Mouse (Mus musculus) olfactory bulb, adult 2 months (tissue): Measurements from ENCODE around the gene Gsc.

Experiments
- CTCF ChIP-seq: fragments of 200-500 bp; IDR thresholded peaks from 2 replicates; pipeline ENCODE4 v1.5.1; 2012; ENCODE audit warnings: low read depth, mild to moderate bottlenecking, low read length, moderate library complexity; ENCODE audit not compliant: insufficient read depth
- POLR2A ChIP-seq: fragments of 200-500 bp; IDR thresholded peaks from 2 replicates; pipeline ENCODE4 v1.6.1; 2012; ENCODE audit warnings: mild to moderate bottlenecking, low read depth, low read length, moderate library complexity; ENCODE audit not compliant: insufficient read depth

- no peak for TF ChIP-seq POLR2A
- no peak for TF ChIP-seq CTCF
These were observed 13.8 kb downstream of the Gsc start for GRCm38 (mm10) chr12:104459377-104459776.
